In genomic region chr8:71981456-71981855, GRCm38 (mm10) we compare ENCODE assay signal across 25 mouse cellular contexts. TPM values are rescaled to one million over a fixed set of nuclear protein-coding genes. Genes with fewer than 3 reads are reported as not detected.
"Had no signal": no experiment of that assay in that cellular context is flagged by ENCODE, and none has a peak within 500 bp of the region (broad histone marks: within the 10 kb centered on the region; RNA-seq: fewer than 3 reads in every experiment).

No protein-coding gene starts in this region.

- H3K27ac ChIP-seq: neural tube, embryonic 12.5 days; neural tube, embryonic 13.5 days; neural tube, embryonic 15.5 days; stomach, embryonic 15.5 days; stomach, postnatal 0 days had no signal

- H3K9me3 ChIP-seq: neural tube, embryonic 12.5 days; neural tube, embryonic 13.5 days; neural tube, embryonic 15.5 days; stomach, embryonic 15.5 days had no signal

- H3K4me2 ChIP-seq: neural tube, embryonic 12.5 days; neural tube, embryonic 13.5 days; neural tube, embryonic 15.5 days; stomach, embryonic 15.5 days had no signal

- H3K4me3 ChIP-seq: neural tube, embryonic 12.5 days; neural tube, embryonic 13.5 days; neural tube, embryonic 15.5 days; stomach, embryonic 15.5 days had no signal

- DNase-seq: retina, postnatal 1 day; right cerebral cortex, adult 18-20 months; right cerebral cortex, postnatal 14 days; right cerebral cortex, postnatal 25 days; right cerebral cortex, postnatal 4 days; spleen, adult 18-20 months; thymus, adult 18-20 months; thymus, adult 2 months; thymus, postnatal 14 days; thymus, postnatal 25 days; thymus, postnatal 36 days; thymus, postnatal 4 days had no signal

- H3K36me3 ChIP-seq: neural tube, embryonic 12.5 days; neural tube, embryonic 13.5 days; stomach, embryonic 15.5 days had no signal

- H3K27me3 ChIP-seq: neural tube, embryonic 12.5 days; neural tube, embryonic 13.5 days; neural tube, embryonic 15.5 days; stomach, embryonic 15.5 days had no signal

- H3K9ac ChIP-seq: neural tube, embryonic 12.5 days; neural tube, embryonic 13.5 days; neural tube, embryonic 15.5 days; stomach, embryonic 15.5 days had no signal

- H3K4me1 ChIP-seq: neural tube, embryonic 12.5 days; neural tube, embryonic 13.5 days; neural tube, embryonic 15.5 days; stomach, embryonic 15.5 days had no signal

RNA-seq across cellular contexts. Expression of gene Olfr372, which starts 59.6 kb away (rescaled TPM):
- polyA plus RNA-seq: neural tube, embryonic 11.5 days; neural tube, embryonic 12.5 days; neural tube, embryonic 13.5 days; neural tube, embryonic 14.5 days; neural tube, embryonic 15.5 days; small intestine, adult 2 months; stomach, embryonic 14.5 days; stomach, embryonic 15.5 days; stomach, embryonic 16.5 days; stomach, postnatal 0 days; testis, adult 2 months; thymus, adult 2 months; thymus, postnatal 0 days; urinary bladder, adult 2 months had no signal
